Mouse (Mus musculus) erythroid progenitor cell, adult 5-6 weeks (primary cell): ENCODE measurements around the gene Myo5a. TPM values are rescaled to one million over a fixed set of nuclear protein-coding genes. Genes with fewer than 3 reads are reported as not detected.

Experiments
- total RNA-seq, 2 experiments: library from RNA; stranded (forward) in 1 of 2; stranded (reverse) in 1 of 2; fragments of 150-400 nt in 1 of 2; fragments of 186-747, 209-891 nt in 1 of 2; gene quantifications; 2 replicates each; pipeline versions ENCODE4 v1.2.3 to v1.2.4; 2015 to 2017; ENCODE audit warnings: low replicate concordance in 2 of 2

Gene Myo5a
- total RNA-seq, 2 experiments from 2014 or later: 12.2 to 15.5 TPM

Other genes with a start within 250 kb of the Myo5a start
- not detected in 2 replicates for gene Onecut1, start 209.1 kb upstream of the Myo5a start, total RNA-seq (2015; ENCODE audit: low replicate concordance)
- gene Onecut1, start 209.1 kb upstream of the Myo5a start, total RNA-seq (2017; ENCODE audit: low replicate concordance): not detected in 2 replicates
- 4.6 and 4.7 TPM in 2 replicates for gene Fam214a, start 118.1 kb upstream of the Myo5a start, total RNA-seq (2015; ENCODE audit: low replicate concordance)
- 1.0 and 2.3 TPM in 2 replicates for gene Fam214a, start 118.1 kb upstream of the Myo5a start, total RNA-seq (2017; ENCODE audit: low replicate concordance)
- 38.6 and 75.5 TPM in 2 replicates for gene Arpp19, start 33.4 kb upstream of the Myo5a start, total RNA-seq (2015; ENCODE audit: low replicate concordance)
- gene Arpp19, start 33.4 kb upstream of the Myo5a start, total RNA-seq (2017; ENCODE audit: low replicate concordance): 31.5 and 39.5 TPM in 2 replicates
- gene Myo5c, start 161.0 kb downstream of the Myo5a start, total RNA-seq (2015; ENCODE audit: low replicate concordance): not detected in 2 replicates
- gene Myo5c, start 161.0 kb downstream of the Myo5a start, total RNA-seq (2017; ENCODE audit: low replicate concordance): not detected in 2 replicates
- gene Gnb5, start 235.3 kb downstream of the Myo5a start, total RNA-seq (2015; ENCODE audit: low replicate concordance): not detected in 2 replicates
- gene Gnb5, start 235.3 kb downstream of the Myo5a start, total RNA-seq (2017; ENCODE audit: low replicate concordance): 1.5 TPM in 1 of 2 replicates, not detected in the other